Mouse (Mus musculus) spleen, postnatal 36 days (tissue): ENCODE measurements around the gene Raly.

Source experiments
- DNase-seq, 2 experiments: peaks; one replicate each; pipeline ENCODE4 v3.0.0; 2022; ENCODE audit warnings: low spot score in 2 of 2, mixed read lengths in 1 of 2

Gene Raly

GRCm38 (mm10) chr2:154782856-154783650 is 7.8 kb upstream of the Raly start:
- DNase-seq: no peak

- no peak for DNase-seq
These were observed 5.6 kb upstream of the Raly start for GRCm38 (mm10) chr2:154785284-154785683.

GRCm38 (mm10) chr2:154786187-154786586 is 4.7 kb upstream of the Raly start:
- DNase-seq: peak; percentile 27 to 52

DNA sequence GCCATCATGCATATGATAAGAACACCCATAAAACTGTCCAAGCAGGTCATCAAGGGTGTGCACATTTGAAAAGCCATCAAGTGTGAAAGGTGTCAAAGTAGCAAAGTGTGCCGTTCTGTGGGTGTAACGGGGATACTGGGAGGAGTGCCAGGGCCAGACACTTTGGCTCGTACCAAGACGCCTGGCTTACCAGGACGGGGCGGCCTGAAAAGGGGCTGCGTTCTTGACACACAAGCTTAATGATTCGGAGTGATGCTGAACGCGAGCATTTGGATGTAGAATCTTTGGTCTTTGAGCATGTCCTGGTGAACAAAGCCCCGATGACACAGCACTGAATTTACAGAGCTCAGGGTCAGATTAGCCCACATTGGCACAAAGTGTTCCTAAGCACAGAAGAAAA is 4.1 kb upstream of the Raly start:
- DNase-seq: no peak

DNA sequence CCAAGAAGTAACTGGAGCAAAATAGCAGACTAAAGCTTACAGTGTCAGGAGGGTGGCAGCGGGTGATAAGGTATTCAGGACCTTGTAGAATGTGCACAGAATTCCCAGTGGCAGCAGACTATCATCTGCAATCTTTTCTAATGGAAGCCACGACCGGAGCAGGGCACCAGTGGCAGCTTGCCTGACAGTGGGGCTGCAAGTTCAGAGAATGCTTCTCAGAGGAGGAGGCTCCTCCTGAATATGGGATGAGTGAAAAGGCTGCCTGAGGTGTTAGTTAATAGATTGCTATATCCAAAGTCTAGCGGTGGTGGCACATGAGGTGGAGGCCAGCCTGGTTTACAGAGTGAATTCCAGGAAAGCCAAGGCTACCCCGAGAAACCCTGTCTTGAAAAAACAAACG is 1.5 kb upstream of the Raly start:
- no peak for DNase-seq

DNA sequence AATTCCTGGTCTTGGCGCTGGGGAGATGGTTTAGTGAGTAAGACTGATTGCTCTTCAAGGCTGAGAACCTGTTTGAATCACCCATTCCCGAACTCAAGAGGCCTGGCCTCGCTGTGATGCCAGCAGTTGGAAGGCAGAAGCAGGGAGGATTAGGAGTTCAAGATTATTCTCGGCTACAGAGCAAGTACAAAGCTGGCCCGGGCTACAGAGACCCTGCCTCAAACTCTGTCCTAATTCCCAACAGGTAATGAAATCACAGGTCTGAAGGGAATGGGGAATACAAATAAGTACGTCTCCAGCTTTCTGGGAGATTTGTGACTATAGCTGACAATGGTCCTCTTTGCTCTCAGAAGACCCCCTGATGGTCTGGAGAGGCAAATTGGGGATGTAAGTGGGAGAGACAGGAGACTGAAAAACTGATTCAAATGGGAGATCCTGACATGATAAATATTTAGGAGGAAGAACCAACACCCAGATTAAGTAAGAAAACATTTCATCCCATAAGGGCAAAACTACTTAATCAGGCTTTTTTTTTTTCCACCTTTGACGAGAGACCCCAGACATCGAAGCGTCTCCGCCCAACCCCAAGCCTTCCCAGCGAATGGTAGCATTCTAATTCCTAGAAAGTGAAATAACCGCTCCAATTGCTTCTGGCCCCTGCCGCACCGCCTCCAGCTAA is 780 bp upstream of the Raly start:
- DNase-seq: no peak

DNA sequence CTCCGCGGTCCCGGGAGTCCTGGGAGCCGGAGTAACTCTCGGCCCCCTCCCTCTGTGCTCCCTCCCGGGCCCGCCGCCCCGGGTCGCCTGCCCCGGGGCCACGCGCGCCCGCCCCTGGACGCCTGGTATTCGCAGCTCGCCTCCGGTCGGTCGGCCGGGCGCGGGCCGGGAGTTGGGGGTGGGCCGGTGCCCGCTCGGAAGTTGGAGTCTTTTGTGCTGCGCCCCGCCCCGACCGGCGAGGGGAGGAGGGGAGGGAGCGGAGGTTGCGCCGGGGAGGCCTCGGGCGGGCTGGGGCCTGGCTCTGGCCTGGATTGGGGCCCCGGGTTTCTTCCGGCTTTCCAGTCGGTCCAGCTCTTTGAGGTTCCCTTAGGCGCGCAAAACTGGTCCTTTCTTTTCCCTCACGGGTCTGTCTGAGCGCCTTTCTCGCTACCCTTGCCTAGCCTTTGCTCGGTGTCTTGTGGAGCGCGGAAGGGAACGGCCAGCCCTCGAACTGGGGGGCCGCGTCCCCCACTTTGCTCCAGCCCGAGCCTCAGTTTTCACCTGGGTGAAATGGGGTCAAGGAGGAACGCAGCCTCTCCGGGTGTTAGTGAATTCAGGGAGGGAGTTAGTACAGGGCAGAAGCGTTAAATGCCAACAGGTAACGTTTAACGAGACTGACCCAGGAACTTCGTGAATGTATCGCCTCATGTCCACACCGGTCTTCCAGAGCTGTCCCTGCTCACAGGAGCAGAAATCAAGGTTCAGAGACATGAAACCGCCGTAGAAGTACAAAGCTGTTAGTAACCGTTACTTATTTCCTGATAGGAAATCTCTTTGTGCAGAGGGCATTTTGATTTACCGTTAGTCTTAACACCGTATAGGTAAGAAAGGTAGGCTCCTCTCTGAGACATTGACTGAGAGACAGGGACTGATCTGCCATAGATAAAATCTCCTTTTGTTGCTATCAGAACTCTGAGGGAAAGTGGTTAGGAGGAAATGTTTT is 1.1 kb downstream of the Raly start:
- peak; percentile 80 to 81 for DNase-seq

- DNase-seq: no peak
These were observed 12.5 kb downstream of the Raly start for GRCm38 (mm10) chr2:154803372-154803771.

- no peak for DNase-seq
These were observed 12.9 kb downstream of the Raly start for GRCm38 (mm10) chr2:154803845-154804244.

DNA sequence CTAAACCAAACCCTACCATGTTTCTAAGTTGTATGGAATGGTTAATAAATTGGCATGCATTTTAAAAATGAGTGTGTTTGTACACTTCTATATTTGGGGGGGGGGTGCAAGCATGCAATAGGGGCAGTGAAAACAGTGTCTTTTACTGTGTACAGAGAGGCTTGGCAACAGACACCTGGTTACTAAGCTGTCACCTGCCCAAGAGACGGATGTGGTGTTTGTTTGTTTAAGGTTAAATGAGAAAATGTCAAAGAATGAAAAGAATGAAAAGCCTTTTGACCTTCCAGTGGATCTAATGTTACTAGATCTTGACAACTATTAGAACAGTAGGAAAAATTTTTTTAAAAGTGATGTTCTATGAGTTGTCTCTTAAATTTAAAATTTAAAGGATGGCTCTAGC is 16.8 kb downstream of the Raly start:
- no peak for DNase-seq

DNA sequence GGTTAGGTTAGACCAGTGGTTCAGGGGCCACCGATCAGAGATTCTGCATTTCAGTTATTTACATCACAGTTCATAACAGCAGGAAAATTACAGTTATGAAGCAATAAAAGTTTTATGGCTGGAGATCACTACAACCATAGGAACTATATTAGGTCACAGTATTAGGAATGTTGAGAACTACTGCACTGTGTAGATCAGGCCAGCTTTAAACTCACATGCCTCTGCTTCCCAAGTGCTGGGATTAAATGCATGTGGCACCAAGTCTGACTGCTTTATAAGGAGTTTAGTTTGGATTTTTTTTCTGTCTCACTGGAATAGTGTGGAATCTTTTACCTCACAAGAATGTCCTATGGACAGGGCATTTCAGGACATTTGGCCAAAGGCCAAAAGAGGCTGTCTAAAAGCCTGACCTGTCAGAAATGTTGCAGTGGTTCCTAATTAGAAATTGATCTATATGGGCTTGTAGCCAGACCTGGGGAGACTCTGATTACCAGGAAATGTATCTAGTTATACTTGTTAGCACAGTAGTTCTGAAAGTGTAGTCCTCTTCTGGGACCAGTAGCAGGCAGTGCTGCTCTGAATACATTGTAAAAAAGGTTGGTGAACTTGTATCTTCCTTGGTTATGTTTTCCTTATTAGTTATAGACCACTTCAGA is 18.3 kb downstream of the Raly start:
- DNase-seq: no peak

GRCm38 (mm10) chr2:154810821-154811220 is 19.9 kb downstream of the Raly start:
- no peak for DNase-seq

GRCm38 (mm10) chr2:154813426-154813825 is 22.5 kb downstream of the Raly start:
- no peak for DNase-seq

DNA sequence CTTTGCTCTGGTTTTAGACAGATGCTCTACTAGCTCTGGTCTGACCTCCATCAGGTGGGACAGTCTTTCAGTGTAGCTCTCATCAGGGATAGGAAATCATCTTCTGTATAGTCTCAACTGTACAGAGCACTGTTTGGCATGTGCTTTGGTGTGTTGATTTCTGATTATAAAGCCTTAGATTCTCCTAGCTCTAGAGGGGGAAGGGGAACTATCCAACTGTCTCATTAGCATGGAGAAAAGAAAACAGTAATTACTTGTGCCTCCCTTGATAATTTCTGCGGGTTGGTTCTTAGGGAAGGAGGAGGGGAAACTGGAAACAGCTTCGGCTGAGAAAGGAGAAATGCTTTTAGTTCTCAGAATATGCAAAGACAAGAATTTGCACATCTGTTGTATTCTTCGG is 26.2 kb downstream of the Raly start:
- no peak for DNase-seq

DNA sequence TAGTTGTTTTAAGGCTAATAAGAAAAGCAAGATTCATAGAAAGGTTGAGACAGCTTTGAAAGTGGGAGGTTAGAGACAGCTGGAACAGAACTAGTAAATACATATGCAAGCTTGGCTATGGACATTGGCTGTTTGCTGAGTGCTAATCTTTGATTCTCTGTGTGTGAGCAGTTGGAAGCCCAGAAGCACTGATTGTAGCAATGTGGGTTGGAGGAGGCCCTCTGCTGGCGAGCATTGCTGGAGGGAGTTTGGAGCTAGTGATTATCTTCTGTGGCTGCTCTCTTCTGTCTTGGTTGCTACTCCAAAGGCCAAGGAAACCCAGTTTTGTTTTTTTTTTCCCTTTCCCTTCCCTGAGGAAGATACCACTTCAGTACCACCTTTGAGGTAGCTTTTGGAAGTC is 26.9 kb downstream of the Raly start:
- peak; percentile 14 for DNase-seq

DNA sequence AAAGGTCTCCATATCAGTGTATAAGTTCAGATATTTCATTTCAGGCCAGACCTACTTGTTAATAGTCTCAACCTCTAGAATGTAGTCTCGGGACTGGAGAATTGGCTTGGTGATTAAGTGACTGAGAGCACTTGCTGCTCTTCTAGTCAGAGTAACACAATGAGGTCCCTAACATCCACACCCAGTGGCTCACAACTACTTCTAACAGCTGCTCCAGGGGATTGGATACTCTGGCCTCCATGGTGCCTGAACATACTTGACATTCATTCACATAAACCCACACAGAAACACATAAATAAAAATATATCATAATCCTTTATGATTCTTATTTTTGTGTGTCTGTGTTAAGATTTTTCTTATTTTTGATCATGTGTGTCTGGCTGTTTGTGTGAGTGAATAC is 27.7 kb downstream of the Raly start:
- no peak for DNase-seq

DNA sequence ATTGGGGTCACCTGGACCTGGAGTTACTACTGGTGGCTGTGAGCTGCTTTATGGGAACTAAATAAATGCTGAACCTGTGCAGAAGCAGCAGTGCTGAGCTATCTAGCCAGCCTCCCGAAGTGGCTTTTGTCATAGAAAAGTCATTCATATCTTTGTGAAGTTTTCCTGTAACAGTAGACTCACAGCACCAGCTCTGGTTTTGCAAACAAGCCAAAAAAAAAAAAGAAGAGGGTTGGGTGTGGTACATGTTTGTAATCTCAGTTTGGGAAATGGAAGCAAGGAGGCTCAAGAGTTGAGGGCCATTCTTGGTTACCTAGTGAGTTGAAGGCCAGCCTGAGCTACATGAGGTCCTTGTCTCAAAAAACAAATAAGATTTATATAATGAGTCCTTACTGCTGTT is 29.4 kb downstream of the Raly start:
- no peak for DNase-seq

DNA sequence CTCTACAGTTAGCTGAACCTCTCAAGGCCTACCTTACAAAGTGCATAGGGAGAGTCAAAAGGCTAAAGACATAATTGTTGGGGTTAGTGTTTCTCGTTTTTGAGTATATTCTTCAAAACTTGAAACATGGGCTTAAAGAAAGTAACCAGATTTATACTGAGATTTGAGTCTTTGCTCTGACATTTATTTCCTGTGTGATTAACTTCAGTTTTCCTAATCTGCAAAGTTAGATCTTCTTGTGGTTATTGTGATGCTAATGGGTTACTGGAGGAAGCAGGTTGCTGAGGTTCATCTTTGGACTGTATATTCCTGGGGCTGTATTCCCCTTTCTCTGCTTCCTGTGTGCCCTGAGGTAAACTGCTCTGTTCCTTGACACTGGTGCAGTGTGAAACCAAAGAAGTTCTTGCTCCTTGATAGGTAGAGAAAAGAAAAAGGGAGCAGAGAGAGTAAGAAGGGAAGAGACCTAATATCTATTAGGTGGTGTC is 35.2 kb downstream of the Raly start:
- DNase-seq: no peak

- DNase-seq: no peak
These were observed 36.6 kb downstream of the Raly start for GRCm38 (mm10) chr2:154827521-154827920.

DNA sequence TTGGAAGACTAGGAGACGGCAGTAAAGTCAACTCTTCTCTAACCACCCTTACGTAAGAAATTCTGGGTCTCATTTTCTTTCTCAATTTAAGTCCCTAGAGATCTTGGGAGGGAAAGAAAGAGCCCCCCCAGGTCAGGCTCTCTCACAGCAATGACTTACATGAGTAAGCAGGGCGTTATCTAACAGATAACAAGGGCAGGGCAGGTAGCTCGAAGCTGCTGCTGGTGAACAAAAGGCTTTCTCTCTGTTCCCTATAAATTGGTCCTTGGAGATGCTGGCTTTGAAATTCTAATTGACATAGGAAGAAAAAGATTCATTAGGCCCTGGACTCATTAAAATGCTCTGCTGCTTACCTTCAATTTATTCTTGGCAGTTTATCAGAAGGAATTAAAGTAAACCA is 41.6 kb downstream of the Raly start:
- DNase-seq: no peak

- DNase-seq: no peak
These were observed 43.4 kb downstream of the Raly start for GRCm38 (mm10) chr2:154834149-154834865.
